Mouse (Mus musculus) embryonic facial prominence, embryonic 13.5 days (tissue): ENCODE data around the gene Ddx47. TPM values are rescaled to one million over a fixed set of nuclear protein-coding genes. Genes with fewer than 3 reads are reported as not detected.

Experiments used
- ATAC-seq: fragments of 200-750 bp; cut with Nextera tagmentation; 2 replicates; pipeline ENCODE4 v1.8.0; 2017; ENCODE audit warnings: low read depth; ENCODE audit not compliant: insufficient number of reproducible peaks, insufficient read depth, low FRiP score, low TSS enrichment
- H3K27ac ChIP-seq: fragments of 300-500 bp; sonication (generic); 2 replicates; pipeline ENCODE4 v1.5.1; 2015; ENCODE audit warnings: moderate library complexity, mild to moderate bottlenecking, inconsistent platforms
- H3K27me3 ChIP-seq: fragments of 300-500 bp; sonication (generic); 2 replicates; pipeline ENCODE4 v1.6.1; 2015; ENCODE audit warnings: mild to moderate bottlenecking, inconsistent platforms
- H3K36me3 ChIP-seq: fragments of 300-500 bp; sonication (generic); 2 replicates; pipeline ENCODE4 v1.6.1; 2015; ENCODE audit warnings: mild to moderate bottlenecking, inconsistent platforms
- H3K4me1 ChIP-seq: fragments of 300-500 bp; sonication (generic); 2 replicates; pipeline ENCODE4 v1.6.1; 2015; ENCODE audit warnings: inconsistent platforms
- H3K4me2 ChIP-seq: fragments of 300-500 bp; sonication (generic); 2 replicates; pipeline ENCODE4 v1.6.1; 2015; ENCODE audit warnings: moderate library complexity, mild to moderate bottlenecking, inconsistent platforms
- H3K4me3 ChIP-seq: fragments of 300-500 bp; sonication (generic); 2 replicates; pipeline ENCODE4 v1.5.1; 2015; ENCODE audit warnings: mild to moderate bottlenecking, inconsistent platforms
- H3K9ac ChIP-seq: fragments of 300-500 bp; sonication (generic); 2 replicates; pipeline ENCODE4 v1.6.1; 2015; ENCODE audit warnings: mild to moderate bottlenecking, inconsistent platforms
- H3K9me3 ChIP-seq: fragments of 300-500 bp; sonication (generic); 2 replicates; pipeline ENCODE4 v1.6.1; 2016; ENCODE audit warnings: inconsistent platforms
- WGBS: fragments of 180-500 bp; shearing (Covaris S2); methylation state at CpG from one replicate; pipeline ENCODE4 v1.1.7; 2015; ENCODE audit warnings: mixed read lengths; 5-methylcytosine and 5-hydroxymethylcytosine counted together
- polyA plus RNA-seq: library from polyadenylated mRNA; unstranded; fragments of >200 nt; fragmentation: Nextera tagmentation; extraction: Ambion mirVana; gene quantifications from 2 replicates; pipeline ENCODE4 v1.2.1, GENCODE M21; 2015

Ddx47 gene
- polyA plus RNA-seq, 1 experiment from 2014 or later: 124 TPM

GRCm38 (mm10) chr6:134983529-134984370 is 27.7 kb upstream of the Ddx47 start:
- Histone ChIP-seq H3K9ac (peak overlapping the region; percentile 78), H3K27me3 (peaks cover 10% of the 10 kb centered on the region), H3K9me3 (no peaks in the 10 kb centered on the region), H3K4me2 (peak overlapping the region; percentile 92), H3K4me3 (peak overlapping the region; percentile 66), H3K27ac (peak overlapping the region; percentile 28; the same call in 1 of the 2 replicates), H3K4me1 (peaks cover 21% of the 10 kb centered on the region), H3K36me3 (no peaks in the 10 kb centered on the region)
- peak; percentile 68 for ATAC-seq
- WGBS: 3% methylated on average over 62 of the region's 62 CpGs

GRCm38 (mm10) chr6:134984748-134985147 is 26.7 kb upstream of the Ddx47 start:
- H3K9me3 ChIP-seq: no peaks in the 10 kb centered on the region
- H3K27ac ChIP-seq: no peak overlapping the region
- ATAC-seq: no peak
- 61% methylated on average over 3 of the region's 3 CpGs for WGBS
- H3K27me3 ChIP-seq: peaks cover 10% of the 10 kb centered on the region
- H3K4me2 ChIP-seq: 0 out of 2 replicates have a peak overlapping the region, but pooled peaks have one; percentile 92
- H3K4me3 ChIP-seq: no peak overlapping the region
- H3K9ac ChIP-seq: no peak overlapping the region
- no peaks in the 10 kb centered on the region for H3K36me3 ChIP-seq
- H3K4me1 ChIP-seq: peaks cover 21% of the 10 kb centered on the region

DNA sequence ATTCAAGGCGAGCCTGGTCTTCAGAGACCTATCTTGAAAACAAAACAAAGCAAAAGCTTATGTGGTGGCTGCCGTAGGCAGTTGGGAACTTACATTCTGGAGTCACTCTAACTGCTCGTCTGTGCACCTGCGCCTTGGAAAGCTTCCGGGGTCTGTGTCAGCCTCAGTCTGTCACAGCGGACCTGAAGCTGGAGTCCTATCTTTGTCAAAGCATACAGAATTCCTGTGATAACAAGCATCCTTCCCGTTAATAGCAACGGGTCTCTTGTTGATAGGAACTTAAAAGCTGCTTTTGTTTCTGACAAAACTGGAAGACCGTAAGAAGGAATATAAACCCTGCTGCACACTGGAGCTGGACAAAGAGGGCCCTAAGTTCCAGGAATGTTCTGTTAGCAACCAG is 23.0 kb upstream of the Ddx47 start:
- H3K9ac ChIP-seq: no peak overlapping the region
- H3K9me3 ChIP-seq: no peaks in the 10 kb centered on the region
- no peak overlapping the region for H3K27ac ChIP-seq
- H3K36me3 ChIP-seq: no peaks in the 10 kb centered on the region
- peaks cover 10% of the 10 kb centered on the region for H3K4me1 ChIP-seq
- ATAC-seq: no peak
- H3K4me2 ChIP-seq: no peak overlapping the region
- H3K27me3 ChIP-seq: peaks cover 7% of the 10 kb centered on the region
- 77% methylated on average over 9 of the region's 9 CpGs for WGBS
- no peak overlapping the region for H3K4me3 ChIP-seq

- no peaks in the 10 kb centered on the region for H3K4me1 ChIP-seq
- 88% methylated on average over 6 of the region's 6 CpGs for WGBS
- no peak overlapping the region for H3K4me2 ChIP-seq
- H3K9me3 ChIP-seq: no peaks in the 10 kb centered on the region
- no peak for ATAC-seq
- H3K4me3 ChIP-seq: no peak overlapping the region
- H3K9ac ChIP-seq: no peak overlapping the region
- no peaks in the 10 kb centered on the region for H3K27me3 ChIP-seq
- no peak overlapping the region for H3K27ac ChIP-seq
- no peaks in the 10 kb centered on the region for H3K36me3 ChIP-seq
Observed at GRCm38 (mm10) chr6:134990674-134991073, 20.7 kb upstream of the Ddx47 start.

- Histone ChIP-seq H3K27ac (no peak overlapping the region), H3K4me2 (no peak overlapping the region), H3K36me3 (no peaks in the 10 kb centered on the region), H3K9ac (no peak overlapping the region), H3K27me3 (no peaks in the 10 kb centered on the region), H3K4me3 (no peak overlapping the region), H3K4me1 (no peaks in the 10 kb centered on the region), H3K9me3 (no peaks in the 10 kb centered on the region)
- 67% methylated on average over 12 of the region's 12 CpGs for WGBS
- no peak for ATAC-seq
Observed at GRCm38 (mm10) chr6:134994031-134994651, 17.3 kb upstream of the Ddx47 start.

- WGBS: 78% methylated on average over 8 of the region's 8 CpGs
- Histone ChIP-seq H3K4me3 (no peak overlapping the region), H3K9ac (no peak overlapping the region), H3K4me1 (no peaks in the 10 kb centered on the region), H3K36me3 (no peaks in the 10 kb centered on the region), H3K27ac (no peak overlapping the region), H3K27me3 (no peaks in the 10 kb centered on the region), H3K4me2 (no peak overlapping the region), H3K9me3 (no peaks in the 10 kb centered on the region)
- no peak for ATAC-seq
Observed at GRCm38 (mm10) chr6:134994985-134995384, 16.4 kb upstream of the Ddx47 start.

GRCm38 (mm10) chr6:134996918-134997317 is 14.5 kb upstream of the Ddx47 start:
- Histone ChIP-seq H3K36me3 (no peaks in the 10 kb centered on the region), H3K4me2 (no peak overlapping the region), H3K9me3 (no peaks in the 10 kb centered on the region), H3K9ac (no peak overlapping the region), H3K4me3 (no peak overlapping the region), H3K27me3 (no peaks in the 10 kb centered on the region), H3K27ac (no peak overlapping the region), H3K4me1 (no peaks in the 10 kb centered on the region)
- 86% methylated on average over 2 of the region's 2 CpGs for WGBS
- no peak for ATAC-seq

DNA sequence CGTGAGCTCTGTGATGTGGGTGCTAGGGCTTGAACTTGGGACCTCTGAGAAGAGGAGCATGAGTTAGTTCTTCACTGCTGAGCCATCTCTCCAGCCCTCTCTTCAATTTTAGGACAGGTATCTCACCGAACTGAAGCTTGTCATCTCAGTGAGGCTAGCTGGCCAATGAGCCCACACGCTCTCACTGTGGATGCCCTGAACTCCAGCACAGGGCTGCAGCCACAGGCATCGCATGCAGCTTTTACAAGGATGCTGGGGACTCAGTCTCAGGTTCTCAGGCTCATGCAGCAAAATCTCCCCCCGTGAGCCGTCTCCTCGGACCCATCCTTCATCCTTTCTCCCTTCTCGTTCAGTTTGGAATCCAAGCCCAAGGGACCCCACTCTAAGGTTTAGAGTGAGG is 13.3 kb upstream of the Ddx47 start:
- no peaks in the 10 kb centered on the region for H3K9me3 ChIP-seq
- no peak for ATAC-seq
- no peak overlapping the region for H3K9ac ChIP-seq
- no peak overlapping the region for H3K27ac ChIP-seq
- H3K4me3 ChIP-seq: no peak overlapping the region
- H3K36me3 ChIP-seq: no peaks in the 10 kb centered on the region
- H3K4me1 ChIP-seq: no peaks in the 10 kb centered on the region
- WGBS: 88% methylated on average over 8 of the region's 8 CpGs
- no peak overlapping the region for H3K4me2 ChIP-seq
- no peaks in the 10 kb centered on the region for H3K27me3 ChIP-seq

DNA sequence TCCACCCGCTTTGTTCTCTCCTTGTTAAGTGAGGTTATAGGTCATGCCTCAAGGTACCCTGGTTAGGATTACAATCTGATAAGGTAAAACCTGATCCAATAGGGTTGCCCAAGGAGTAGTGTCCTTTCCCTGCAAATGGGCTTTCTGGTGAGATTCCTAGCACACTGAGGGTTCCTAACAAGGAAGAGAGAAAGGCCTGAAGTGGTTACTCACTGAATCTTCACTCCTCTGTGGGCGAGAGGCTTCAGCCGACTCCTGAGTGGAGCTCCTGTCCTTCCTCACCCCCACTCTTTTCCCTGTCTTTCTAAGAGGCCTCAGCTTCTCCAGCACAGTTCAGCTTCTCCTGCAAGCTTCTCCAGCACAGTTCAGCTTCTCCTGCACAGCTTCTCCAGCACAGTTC is 12.6 kb upstream of the Ddx47 start:
- Histone ChIP-seq H3K4me3 (no peak overlapping the region), H3K9ac (no peak overlapping the region), H3K27ac (no peak overlapping the region), H3K27me3 (no peaks in the 10 kb centered on the region), H3K4me1 (no peaks in the 10 kb centered on the region), H3K9me3 (no peaks in the 10 kb centered on the region), H3K4me2 (no peak overlapping the region), H3K36me3 (no peaks in the 10 kb centered on the region)
- WGBS: 59% methylated on average over 3 of the region's 3 CpGs
- ATAC-seq: no peak

DNA sequence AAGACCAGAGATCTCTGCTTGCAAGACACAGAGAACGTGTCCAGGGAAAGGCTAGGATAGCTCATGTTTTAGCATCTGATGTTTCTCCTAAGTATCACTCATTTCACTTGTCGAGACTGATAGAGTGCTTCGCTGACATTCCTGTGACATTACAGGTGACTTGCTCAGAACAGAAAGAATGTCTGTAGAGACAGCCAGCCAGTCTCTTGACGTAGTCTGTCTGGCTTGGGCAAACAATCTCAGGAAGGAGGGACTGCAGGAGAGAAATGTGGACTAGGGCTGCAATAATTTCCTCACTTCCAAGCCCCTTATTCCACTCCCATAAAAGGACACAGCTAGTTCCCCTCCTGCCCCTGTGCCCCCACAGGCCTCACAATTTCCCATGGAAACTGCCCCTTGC is 11.1 kb upstream of the Ddx47 start:
- Histone ChIP-seq H3K4me1 (no peaks in the 10 kb centered on the region), H3K9me3 (no peaks in the 10 kb centered on the region), H3K9ac (no peak overlapping the region), H3K36me3 (no peaks in the 10 kb centered on the region), H3K4me3 (no peak overlapping the region), H3K4me2 (no peak overlapping the region), H3K27me3 (no peaks in the 10 kb centered on the region), H3K27ac (no peak overlapping the region)
- ATAC-seq: no peak
- 63% methylated on average over 4 of the region's 4 CpGs for WGBS

GRCm38 (mm10) chr6:135001991-135002390 is 9.4 kb upstream of the Ddx47 start:
- no peak for ATAC-seq
- WGBS: 89% methylated on average over 4 of the region's 4 CpGs
- Histone ChIP-seq H3K36me3 (no peaks in the 10 kb centered on the region), H3K4me3 (no peak overlapping the region), H3K9ac (no peak overlapping the region), H3K27me3 (no peaks in the 10 kb centered on the region), H3K4me2 (no peak overlapping the region), H3K9me3 (no peaks in the 10 kb centered on the region), H3K27ac (no peak overlapping the region), H3K4me1 (no peaks in the 10 kb centered on the region)

GRCm38 (mm10) chr6:135006372-135006771 is 5.0 kb upstream of the Ddx47 start:
- no peaks in the 10 kb centered on the region for H3K27me3 ChIP-seq
- H3K27ac ChIP-seq: no peak overlapping the region
- WGBS: 92% methylated on average over 4 of the region's 4 CpGs
- no peak overlapping the region for H3K4me2 ChIP-seq
- H3K9ac ChIP-seq: no peak overlapping the region
- H3K4me1 ChIP-seq: no peaks in the 10 kb centered on the region
- no peaks in the 10 kb centered on the region for H3K9me3 ChIP-seq
- H3K36me3 ChIP-seq: no peaks in the 10 kb centered on the region
- no peak for ATAC-seq
- H3K4me3 ChIP-seq: no peak overlapping the region
